Mouse (Mus musculus) CH12.LX (cell line): ENCODE measurements around the gene Kdm2b. TPM values are rescaled to one million over a fixed set of nuclear protein-coding genes. Genes with fewer than 3 reads are reported as not detected.
A peak's percentile ranks its signal among the peaks of the same experiment; 100 is the strongest.

Experiments
- DNase-seq: peaks from one replicate; pipeline ENCODE4 v3.0.0-alpha.2; 2013; ENCODE audit errors: extremely low read depth
- H3K27ac ChIP-seq: 2 replicates; pipeline ENCODE4 v1.5.1; 2012; ENCODE audit warnings: low read depth, mild to moderate bottlenecking, control low read depth, moderate library complexity; ENCODE audit not compliant: insufficient read depth
- H3K27me3 ChIP-seq: replicated peaks from 2 replicates; pipeline ENCODE3; 2012; ENCODE audit warnings: inconsistent platforms
- H3K36me3 ChIP-seq, 2 experiments: replicated peaks in 1 of 2; 2 replicates each; pipeline versions ENCODE3 to v1.6.1; 2012; ENCODE audit warnings: inconsistent platforms in 1 of 2, low read length in 1 of 2, mild to moderate bottlenecking in 1 of 2, mixed read lengths in 1 of 2, moderate library complexity in 1 of 2; ENCODE audit not compliant: control insufficient read depth in 1 of 2, insufficient read depth in 1 of 2
- H3K4me1 ChIP-seq, 2 experiments: 2 replicates each; pipeline ENCODE4 v1.6.1; 2012; ENCODE audit warnings: inconsistent platforms in 1 of 2, moderate library complexity in 1 of 2; ENCODE audit not compliant: insufficient read depth in 2 of 2, control insufficient read depth in 1 of 2
- H3K4me2 ChIP-seq: 2 replicates; pipeline ENCODE4 v1.6.1; 2012; ENCODE audit warnings: low read depth, mild to moderate bottlenecking, control low read depth; ENCODE audit not compliant: poor library complexity, insufficient read depth, severe bottlenecking
- H3K4me3 ChIP-seq, 3 experiments: fragments of 150-350 bp in 1 of 3; sonication (generic) in 1 of 3; replicated peaks in 1 of 3; 2 replicates each; pipeline versions ENCODE3 to v1.5.1; 2011 to 2012; ENCODE audit warnings: low read depth in 2 of 3, low read length in 2 of 3, mild to moderate bottlenecking in 2 of 3, moderate library complexity in 2 of 3, control low read depth in 1 of 3, improper control_type of control experiment in 1 of 3, inconsistent platforms in 1 of 3, mixed read lengths in 1 of 3; ENCODE audit not compliant: poor library complexity in 1 of 3
- H3K79me2 ChIP-seq: replicated peaks from 2 replicates; pipeline ENCODE4 v1.6.1; 2012; ENCODE audit warnings: mild to moderate bottlenecking, moderate library complexity; ENCODE audit not compliant: control insufficient read depth, poor library complexity, insufficient read depth, severe bottlenecking; ENCODE audit errors: extremely low read depth
- H3K9ac ChIP-seq: 2 replicates; pipeline ENCODE4 v1.6.1; 2012; ENCODE audit warnings: low read depth, mild to moderate bottlenecking, control low read depth, moderate library complexity; ENCODE audit not compliant: insufficient read depth
- H3K9me3 ChIP-seq: replicated peaks from 2 replicates; pipeline ENCODE3; 2012; ENCODE audit warnings: low read length, inconsistent platforms, mixed read lengths
- CTCF ChIP-seq, 2 experiments: IDR thresholded peaks in 1 of 2; conservative IDR thresholded peaks in 1 of 2; 2 replicates each; pipeline ENCODE4 v1.5.1; 2011 to 2012; ENCODE audit warnings: low read depth in 2 of 2, low read length in 2 of 2, improper control_type of control experiment in 1 of 2, inconsistent platforms in 1 of 2, mild to moderate bottlenecking in 1 of 2, moderate library complexity in 1 of 2
- E2F4 ChIP-seq: IDR thresholded peaks from 2 replicates; pipeline ENCODE4 v1.6.1; 2011; ENCODE audit warnings: low read depth, low read length, improper control_type of control experiment; ENCODE audit not compliant: insufficient replicate concordance
- ELF1 ChIP-seq: IDR thresholded peaks from 2 replicates; pipeline ENCODE4 v1.6.1; 2014; ENCODE audit warnings: low read depth, mild to moderate bottlenecking, inconsistent platforms, low read length, improper control_type of control experiment
- HCFC1 ChIP-seq: IDR thresholded peaks from 2 replicates; pipeline ENCODE4 v1.6.1; 2012; ENCODE audit warnings: low read depth, mild to moderate bottlenecking, inconsistent platforms, low read length, improper control_type of control experiment
- IRF4 ChIP-seq: IDR thresholded peaks from 2 replicates; pipeline ENCODE4 v1.6.1; 2014; ENCODE audit warnings: low read depth, mild to moderate bottlenecking, inconsistent platforms, low read length, improper control_type of control experiment
- KAT2A ChIP-seq: IDR thresholded peaks from 2 replicates; pipeline ENCODE4 v1.6.1; 2012; ENCODE audit warnings: low read length, improper control_type of control experiment, inconsistent platforms; ENCODE audit not compliant: insufficient replicate concordance
- MAX ChIP-seq: IDR thresholded peaks from 2 replicates; pipeline ENCODE4 v1.6.1; 2011; ENCODE audit warnings: low read length, improper control_type of control experiment
- MAZ ChIP-seq: IDR thresholded peaks from 2 replicates; pipeline ENCODE4 v1.6.1; 2012; ENCODE audit warnings: low read depth, mild to moderate bottlenecking, inconsistent platforms, low read length, improper control_type of control experiment, moderate library complexity
- MEF2A ChIP-seq: IDR thresholded peaks from 2 replicates; pipeline ENCODE4 v1.6.1; 2014; ENCODE audit warnings: low read depth, mild to moderate bottlenecking, inconsistent platforms, low read length, improper control_type of control experiment, borderline replicate concordance
- MXI1 ChIP-seq: IDR thresholded peaks from 2 replicates; pipeline ENCODE4 v1.6.1; 2011; ENCODE audit warnings: mild to moderate bottlenecking, low read depth, low read length, improper control_type of control experiment
- MYC ChIP-seq: IDR thresholded peaks from 2 replicates; pipeline ENCODE4 v1.6.1; 2011; ENCODE audit warnings: low read depth, mild to moderate bottlenecking, improper control_type of control experiment, low read length
- NELFE ChIP-seq: IDR thresholded peaks from 2 replicates; pipeline ENCODE4 v1.6.1; 2011; ENCODE audit warnings: low read depth, low read length, improper control_type of control experiment
- NRF1 ChIP-seq: IDR thresholded peaks from 2 replicates; pipeline ENCODE4 v1.6.1; 2014; ENCODE audit warnings: low read depth, mild to moderate bottlenecking, inconsistent platforms, low read length, improper control_type of control experiment, moderate library complexity
- POLR2A ChIP-seq: IDR thresholded peaks from 2 replicates; pipeline ENCODE4 v1.6.1; 2011; ENCODE audit warnings: low read depth, mild to moderate bottlenecking, improper control_type of control experiment, low read length
- POLR2AphosphoS2 ChIP-seq: IDR thresholded peaks from 2 replicates; pipeline ENCODE4 v1.6.1; 2011; ENCODE audit warnings: low read depth, low read length, improper control_type of control experiment
- RAD21 ChIP-seq: IDR thresholded peaks from 2 replicates; pipeline ENCODE4 v1.6.1; 2011; ENCODE audit warnings: low read depth, mild to moderate bottlenecking, low read length, improper control_type of control experiment, moderate library complexity
- SIN3A ChIP-seq: IDR thresholded peaks from 2 replicates; pipeline ENCODE4 v1.6.1; 2012; ENCODE audit warnings: low read length, improper control_type of control experiment, inconsistent platforms
- SMC3 ChIP-seq: IDR thresholded peaks from 2 replicates; pipeline ENCODE4 v1.6.1; 2011; ENCODE audit warnings: low read depth, low read length, improper control_type of control experiment
- TBP ChIP-seq: conservative IDR thresholded peaks from 2 replicates; pipeline ENCODE4 v1.6.1; 2011; ENCODE audit warnings: low read depth, low read length, improper control_type of control experiment
- TCF12 ChIP-seq: IDR thresholded peaks from 2 replicates; pipeline ENCODE4 v1.6.1; 2014; ENCODE audit warnings: low read depth, mild to moderate bottlenecking, inconsistent platforms, low read length, improper control_type of control experiment
- UBTF ChIP-seq: IDR thresholded peaks from 2 replicates; pipeline ENCODE4 v1.6.1; 2012; ENCODE audit warnings: low read depth, mild to moderate bottlenecking, inconsistent platforms, low read length, improper control_type of control experiment, moderate library complexity
- ZC3H11A ChIP-seq: IDR thresholded peaks from 2 replicates; pipeline ENCODE4 v1.6.1; 2012; ENCODE audit warnings: low read depth, mild to moderate bottlenecking, inconsistent platforms, low read length, improper control_type of control experiment
- ZMIZ1 ChIP-seq: IDR thresholded peaks from 2 replicates; pipeline ENCODE4 v1.6.1; 2012; ENCODE audit warnings: low read depth, mild to moderate bottlenecking, inconsistent platforms, low read length, improper control_type of control experiment
- ZNF384 ChIP-seq: IDR thresholded peaks from 2 replicates; pipeline ENCODE4 v1.6.1; 2012; ENCODE audit warnings: low read depth, low read length, improper control_type of control experiment, inconsistent platforms
- dilution Hi-C: fragments of 300-500 bp; cut with MboI; formaldehyde crosslinking; loops from 2 replicates; pipeline ENCODE4 v1.14.3; 2020; ENCODE audit warnings: low sequenced_read_pairs; ENCODE audit not compliant: extremely low pct_unique_long_range_greater_than_20kb, extremely low pct_ligation_motif_present
- in situ Hi-C: fragments of 300-500 bp; cut with MboI; formaldehyde crosslinking; loops from 3 replicates; pipeline ENCODE4 v1.14.3; 2019; ENCODE audit warnings: low sequenced_read_pairs, low pct_ligation_motif_present, low pct_unique_long_range_greater_than_20kb, mixed read lengths
- polyA plus RNA-seq: library from polyadenylated mRNA; unstranded; fragments of >175 nt; gene quantifications from 2 replicates; pipeline ENCODE4 v1.2.1, GENCODE M21; 2012; ENCODE audit warnings: low read depth; ENCODE audit not compliant: insufficient read length
- total RNA-seq, 2 experiments: library from RNA; depleted of rRNA; stranded (reverse); fragments of 300-350 nt in 1 of 2; fragments of >200 nt in 1 of 2; gene quantifications; 2 replicates each; pipeline ENCODE4 v1.2.3; 2012 to 2014

Gene Kdm2b
- total and polyA plus RNA-seq, 3 experiments: 69.3 to 138 (median 80.1) TPM

DNA sequence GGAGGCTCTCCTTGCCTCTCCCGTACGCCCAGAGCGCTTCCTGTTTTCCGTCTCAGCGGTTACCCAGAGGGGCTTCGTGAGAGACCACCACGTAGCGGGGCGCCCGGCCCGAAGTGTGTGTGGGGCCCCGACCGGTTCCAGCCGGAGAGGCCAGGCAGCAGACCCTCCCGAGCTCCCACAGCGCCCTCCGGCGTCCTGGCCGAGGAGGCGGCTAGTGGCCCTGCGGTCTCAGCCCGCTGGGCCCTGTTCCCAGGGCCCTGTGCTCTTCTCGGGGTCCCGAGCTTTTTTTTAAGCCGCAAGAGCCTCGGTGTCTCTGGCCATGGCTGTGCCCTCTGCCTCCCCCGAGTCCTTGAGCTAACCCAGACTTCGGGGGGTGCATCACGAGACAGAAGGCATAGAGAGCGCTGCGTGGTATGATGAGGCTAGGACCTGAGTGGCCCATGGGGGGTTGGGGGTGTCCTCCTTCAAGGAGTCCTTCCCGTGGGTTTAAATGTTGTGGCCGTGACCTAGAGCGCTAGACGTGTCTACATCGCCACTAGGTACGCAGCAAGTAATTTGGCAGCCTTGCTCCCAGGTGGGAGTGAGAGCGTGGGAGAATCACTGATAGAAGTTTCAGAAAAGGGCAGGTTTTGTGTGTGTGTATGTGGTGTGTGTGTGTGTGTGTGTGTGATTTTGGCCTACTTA, 139.2 kb downstream of the Kdm2b start:
- Histone ChIP-seq H3K4me2 (peak overlapping the region; percentile 77), H3K9ac (peak overlapping the region; percentile 74), H3K4me1 (peaks cover 7 to 37% of the 10 kb centered on the region in 2 experiments), H3K36me3 (peaks cover 0 to 5% of the 10 kb centered on the region in 2 experiments), H3K4me3 (peak overlapping the region; percentile 65 to 96 (median 76)), H3K27ac (peak overlapping the region; percentile 11; the same call in 1 of the 2 replicates), H3K79me2 (peaks cover 15% of the 10 kb centered on the region), H3K27me3 (no peaks in the 10 kb centered on the region), H3K9me3 (no peaks in the 10 kb centered on the region)
- dilution Hi-C loops: no loop called here
- DNase-seq: no peak
- TF ChIP-seq SMC3 (peak; percentile 9; the same call in 1 of the 2 replicates), MEF2A (no peak), CTCF (conservative IDR thresholded peaks at IDR 0.05 in 1 of 2, IDR thresholded peaks at IDR 0.05 in 1 of 2; ENCODE audit: low read depth in 2 of 2, low read length in 2 of 2) (peak in 1 of 2 experiments; percentile 47; a peak in 2 of 4 replicates), TBP (no peak), ZC3H11A (no peak), HCFC1 (no peak; the same call in 1 of the 2 replicates), MYC (no peak), ELF1 (no peak), POLR2AphosphoS2 (no peak), TCF12 (no peak), ZNF384 (no peak), E2F4 (no peak)
- TF ChIP-seq, all 38 proteins: peak for 2
- in situ Hi-C loops: no loop called here

DNA sequence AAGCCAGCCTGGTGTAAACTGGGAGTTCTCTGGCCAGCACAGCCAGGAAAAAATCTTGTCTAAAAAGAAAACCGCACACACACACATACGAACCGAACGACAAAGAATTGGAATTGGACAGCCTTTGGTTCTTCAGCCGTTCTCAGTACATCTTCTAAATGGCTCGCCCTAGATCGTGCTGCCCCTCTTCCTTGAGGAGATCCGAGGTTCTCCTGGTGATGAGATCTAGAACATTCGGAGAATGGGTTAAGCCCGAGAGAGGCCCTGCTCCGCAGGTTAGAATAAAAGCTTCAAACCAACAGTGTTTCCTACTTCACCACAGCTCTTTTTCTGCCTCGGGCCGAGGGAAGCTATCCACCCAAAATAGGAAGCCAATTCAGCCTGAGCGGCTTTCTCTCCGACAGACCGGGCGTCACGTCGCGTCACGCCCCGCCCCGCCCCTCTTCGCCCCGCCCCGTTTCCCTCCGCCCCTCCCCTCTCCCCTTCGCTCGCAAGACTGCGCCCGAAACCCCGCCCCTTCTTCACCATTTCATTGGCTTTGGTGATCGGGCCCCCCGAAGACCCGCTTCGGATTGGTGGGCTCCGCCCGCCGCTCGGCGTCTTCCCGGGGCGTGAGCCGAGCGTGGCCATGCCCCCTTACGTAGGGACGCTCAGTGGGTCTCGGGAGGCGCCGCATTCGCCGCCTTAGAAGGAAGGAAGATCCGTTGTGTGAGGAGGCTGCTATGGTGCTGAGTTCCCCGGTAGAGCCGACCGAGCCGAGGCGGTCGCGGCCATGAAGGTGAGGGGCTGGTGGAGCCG, 139.9 kb downstream of the Kdm2b start, which contains the start of gene Rnf34:
Gene Rnf34, plus strand, starts transcription at position 528 of the 798 bp plus-strand sequence.
- peak within 1 kb of the TSS; percentile 98 for H3K4me2 ChIP-seq
- H3K27ac ChIP-seq: peak within 1 kb of the TSS; percentile 11; the same call in 1 of the 2 replicates
- dilution Hi-C loops: no loop called here
- no peaks in the 10 kb centered on the region for H3K9me3 ChIP-seq
- H3K9ac ChIP-seq: peak within 1 kb of the TSS; percentile 88
- no peaks in the 10 kb centered on the region for H3K27me3 ChIP-seq
- peak; percentile 98 for DNase-seq
- H3K36me3 ChIP-seq: peaks cover 0 to 2% of the 10 kb centered on the region in 2 experiments
- H3K4me3 ChIP-seq: peak within 1 kb of the TSS; percentile 84 to 97 (median 96)
- TF ChIP-seq MAZ (peak; percentile 72), NELFE (peak; percentile 98), MXI1 (peak; percentile 54; the same call in 1 of the 2 replicates), ELF1 (peak; percentile 66), POLR2AphosphoS2 (peak; percentile 95), KAT2A (0 out of 2 replicates have a peak, but pooled peaks have one; percentile 13), E2F4 (no peak), NRF1 (peak; percentile 45; the same call in 1 of the 2 replicates), UBTF (no peak), SIN3A (peak; percentile 80), TBP (peak; percentile 75), TCF12 (peak; percentile 93), HCFC1 (peak; percentile 62), IRF4 (peak; percentile 4; the same call in 1 of the 2 replicates), POLR2A (peak; percentile 100), ZMIZ1 (peak; percentile 97), MAX (no peak; the same call in 1 of the 2 replicates), RAD21 (no peak)
- TF ChIP-seq, all 38 proteins: peak for 14
- peaks cover 7 to 33% of the 10 kb centered on the region in 2 experiments for H3K4me1 ChIP-seq
- peaks cover 15% of the 10 kb centered on the region for H3K79me2 ChIP-seq
- in situ Hi-C loops: no loop called here
